In the genomic region with DNA sequence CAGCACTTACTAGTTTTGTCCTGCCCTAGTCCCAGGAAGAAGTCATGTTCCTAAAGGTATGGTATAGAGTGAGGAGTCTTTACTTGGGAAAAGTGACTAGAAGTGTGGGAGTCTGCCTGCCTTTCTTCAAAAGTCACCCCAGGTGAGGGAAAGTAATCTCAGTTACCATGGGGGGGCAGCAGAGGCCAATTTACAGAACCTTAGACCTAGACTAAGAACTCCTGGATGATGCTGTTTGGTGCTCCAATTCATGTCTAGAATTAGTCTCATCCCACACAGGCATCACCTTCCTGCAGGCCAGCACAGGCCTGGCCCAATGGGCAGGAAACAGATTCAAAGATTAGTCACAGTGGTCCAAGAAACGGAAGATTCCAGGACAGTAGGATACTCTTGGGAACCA, we compare ENCODE assay signal across 8 mouse cellular contexts. TPM values are rescaled to one million over a fixed set of nuclear protein-coding genes. Genes with fewer than 3 reads are reported as not detected.
DNase-seq lines count a peak whose midpoint lies in the region; ATAC-seq and TF ChIP-seq lines count a peak whose summit lies in the region.
"Had no signal": no experiment of that assay in that cellular context is flagged by ENCODE, and none has a peak within 500 bp of the region (broad histone marks: within the 10 kb centered on the region; RNA-seq: fewer than 3 reads in every experiment).

No protein-coding gene starts in this region.

- no peak overlapping the region for H3K4me3 ChIP-seq in kidney, adult 2 months (ENCODE audit: insufficient read depth, low read depth, low read length)
- H3K4me3 ChIP-seq in kidney, embryonic 15.5 days (replicated peaks), result no peak overlapping the region
- no peak overlapping the region for H3K4me3 ChIP-seq in ES-E14 (ENCODE audit: insufficient read depth in 1 of 2, low read depth in 1 of 2, low read length in 2 of 2, poor library complexity in 1 of 2, severe bottlenecking in 1 of 2)
- no peak overlapping the region for H3K4me3 ChIP-seq in embryonic facial prominence, embryonic 11.5 days (ENCODE audit: low read depth, low read length)
- H3K4me3 ChIP-seq: myocyte had no signal

- no peak overlapping the region for H3K4me2 ChIP-seq in kidney, embryonic 15.5 days
- no peak overlapping the region for H3K4me2 ChIP-seq in embryonic facial prominence, embryonic 11.5 days (ENCODE audit: low read depth, low read length)

- no peak for TF ChIP-seq CTCF in kidney, adult 2 months (conservative IDR thresholded peaks at IDR 0.05; ENCODE audit: insufficient read depth, insufficient read length, low read depth, low read length)

- peak; percentile 17 for DNase-seq in kidney, adult 2 months
- peak; percentile 10 for DNase-seq in A20 (ENCODE audit: low read depth, low spot score)
- no peak for DNase-seq in ES-E14 (ENCODE audit: low read depth, low spot score)
- peak; percentile 41 for DNase-seq in embryonic facial prominence, embryonic 11.5 days (ENCODE audit: low spot score)
- peak; percentile 31 for DNase-seq in retina, embryonic 14.5 days (ENCODE audit: low spot score)
- no peak for DNase-seq in urinary bladder, postnatal 4 days (ENCODE audit: low spot score in 2 of 2)

- H3K4me1 ChIP-seq in kidney, adult 2 months (ENCODE audit: control insufficient read depth, insufficient read depth, low read length), result no peaks in the 10 kb centered on the region
- H3K4me1 ChIP-seq in kidney, embryonic 15.5 days, result no peaks in the 10 kb centered on the region
- H3K4me1 ChIP-seq in ES-E14 (ENCODE audit: control insufficient read depth in 2 of 2, insufficient read depth in 2 of 2, low read length in 2 of 2, poor library complexity in 1 of 2), result no peaks in the 10 kb centered on the region
- no peaks in the 10 kb centered on the region for H3K4me1 ChIP-seq in embryonic facial prominence, embryonic 11.5 days (ENCODE audit: control insufficient read depth, insufficient read depth, low read length)

- WGBS in kidney, adult 2 months, result 44% methylated on average over 1 of the region's 1 CpGs
- 29% methylated on average over 1 of the region's 1 CpGs for WGBS in kidney, embryonic 15.5 days
- 31% methylated on average over 1 of the region's 1 CpGs for WGBS in embryonic facial prominence, embryonic 11.5 days

- H3K36me3 ChIP-seq in kidney, adult 2 months (ENCODE audit: control insufficient read depth, insufficient read depth, low read length), result no peaks in the 10 kb centered on the region
- H3K36me3 ChIP-seq in kidney, embryonic 15.5 days, result no peaks in the 10 kb centered on the region
- H3K36me3 ChIP-seq in ES-E14 (ENCODE audit: control insufficient read depth, insufficient read depth, low read length, poor library complexity, severe bottlenecking), result no peaks in the 10 kb centered on the region
- no peaks in the 10 kb centered on the region for H3K36me3 ChIP-seq in embryonic facial prominence, embryonic 11.5 days (replicated peaks; ENCODE audit: control insufficient read depth, insufficient read depth, low read depth, low read length)

- in situ Hi-C loops in ES-E14 (cut with MboI; ENCODE audit: low sequenced_read_pairs in 2 of 2, unreplicated experiment in 2 of 2), result no loop called here

- no peak for ATAC-seq in kidney, embryonic 15.5 days (replicated peaks; ENCODE audit: low FRiP score)
- ATAC-seq in embryonic facial prominence, embryonic 11.5 days (replicated peaks; ENCODE audit: insufficient number of reproducible peaks, low FRiP score, low TSS enrichment, low read depth), result no peak

- H3K27ac ChIP-seq in kidney, adult 2 months (ENCODE audit: insufficient read depth, low read depth, low read length), result no peak overlapping the region
- H3K27ac ChIP-seq in kidney, embryonic 15.5 days, result no peak overlapping the region
- H3K27ac ChIP-seq in ES-E14 (ENCODE audit: insufficient read depth, low read depth, low read length, poor library complexity, severe bottlenecking), result no peak overlapping the region
- H3K27ac ChIP-seq in embryonic facial prominence, embryonic 11.5 days (replicated peaks; ENCODE audit: low read depth, low read length), result no peak overlapping the region

- H3K9me3 ChIP-seq in kidney, embryonic 15.5 days (replicated peaks), result no peaks in the 10 kb centered on the region
- H3K9me3 ChIP-seq in ES-E14 (ENCODE audit: control insufficient read depth, insufficient read depth, low read depth, low read length), result no peaks in the 10 kb centered on the region
- no peaks in the 10 kb centered on the region for H3K9me3 ChIP-seq in embryonic facial prominence, embryonic 11.5 days (replicated peaks; ENCODE audit: control insufficient read depth, low read length)

- no peak overlapping the region for H3K9ac ChIP-seq in kidney, embryonic 15.5 days
- no peak overlapping the region for H3K9ac ChIP-seq in ES-E14 (ENCODE audit: insufficient read depth, low read depth, low read length, poor library complexity, severe bottlenecking)
- no peak overlapping the region for H3K9ac ChIP-seq in embryonic facial prominence, embryonic 11.5 days (replicated peaks; ENCODE audit: low read length)

- TF ChIP-seq POLR2A in kidney, adult 2 months (IDR thresholded peaks at IDR 0.05; ENCODE audit: low read depth, low read length), result no peak

- H3K27me3 ChIP-seq in kidney, adult 2 months (replicated peaks; ENCODE audit: control insufficient read depth, insufficient read depth, low read length), result no peaks in the 10 kb centered on the region
- peaks cover 58% of the 10 kb centered on the region for H3K27me3 ChIP-seq in kidney, embryonic 15.5 days
- H3K27me3 ChIP-seq in embryonic facial prominence, embryonic 11.5 days (ENCODE audit: control insufficient read depth, insufficient read depth, low read length), result peaks cover 2% of the 10 kb centered on the region; the same call in 1 of the 2 replicates

TF ChIP-seq in ES-E14, 5 proteins besides CTCF, POLR2A, EP300 and RAD21:
- TF ChIP-seq CHD2 (IDR thresholded peaks at IDR 0.05; ENCODE audit: low read depth, low read length) (no peak), ZC3H11A (IDR thresholded peaks at IDR 0.05; ENCODE audit: borderline replicate concordance, low read depth, low read length) (peak; percentile 8; the same call in 1 of the 2 replicates)

RNA-seq across cellular contexts. Expression of gene Tmem28, which starts 12.4 kb away (rescaled TPM):
- 1.0 and 1.1 TPM in 2 replicates for polyA plus RNA-seq in kidney, adult 2 months (2012; rRNA removed)
- 0.04 TPM in 1 of 2 replicates, not detected in the other for polyA plus RNA-seq in kidney, embryonic 15.5 days (2015; fragmentation: Nextera tagmentation; extraction: Ambion mirVana)
- 1.8 and 4.9 TPM in 2 replicates for total RNA-seq in ES-E14 (2012; rRNA removed)
- 0.29 and 0.32 TPM in 2 replicates for polyA plus RNA-seq in embryonic facial prominence, embryonic 11.5 days (2014; fragmentation: Nextera tagmentation; extraction: Ambion mirVana)
- polyA plus RNA-seq: myocyte had no signal

Comparison
In these comparisons a context has a peak if more than half of its experiments do, and no peak if none do; other contexts are left out.
1. DNase-seq: peak in kidney, adult 2 months (single experiment), A20 (single experiment), embryonic facial prominence, embryonic 11.5 days (single experiment) and retina, embryonic 14.5 days (single experiment); none in ES-E14 (single experiment) and urinary bladder, postnatal 4 days (0 of 2).